Mouse (Mus musculus) forebrain, embryonic 13.5 days (tissue): ENCODE results near the gene Gm20812. TPM values are rescaled to one million over a fixed set of nuclear protein-coding genes. Genes with fewer than 3 reads are reported as not detected.
"Not testable (repeated sequence)": the region's sequence is repeated elsewhere in the genome, so short reads cannot be mapped to it uniquely, and the experiment has no call there.

ENCODE experiments used
- ATAC-seq: fragments of 200-750 bp; cut with Nextera tagmentation; 2 replicates; pipeline ENCODE4 v1.8.0; 2017
- H3K27ac ChIP-seq: fragments of 300-500 bp; sonication (generic); 2 replicates; pipeline ENCODE4 v1.5.1; 2015; ENCODE audit warnings: inconsistent platforms, mild to moderate bottlenecking, moderate library complexity
- H3K27me3 ChIP-seq: fragments of 300-500 bp; sonication (generic); 2 replicates; pipeline ENCODE4 v1.6.1; 2015; ENCODE audit warnings: mild to moderate bottlenecking, inconsistent platforms
- H3K36me3 ChIP-seq: fragments of 300-500 bp; sonication (generic); 2 replicates; pipeline ENCODE4 v1.6.1; 2015; ENCODE audit warnings: mild to moderate bottlenecking, inconsistent platforms; ENCODE audit not compliant: poor library complexity, severe bottlenecking
- H3K4me1 ChIP-seq: fragments of 300-500 bp; sonication (generic); 2 replicates; pipeline ENCODE4 v1.6.1; 2015; ENCODE audit warnings: inconsistent platforms
- H3K4me2 ChIP-seq: fragments of 300-500 bp; sonication (generic); 2 replicates; pipeline ENCODE4 v1.6.1; 2015; ENCODE audit warnings: inconsistent platforms, mild to moderate bottlenecking, moderate library complexity
- H3K4me3 ChIP-seq: fragments of 300-500 bp; sonication (generic); 2 replicates; pipeline ENCODE4 v1.5.1; 2015; ENCODE audit warnings: mild to moderate bottlenecking, inconsistent platforms
- H3K9ac ChIP-seq: fragments of 300-500 bp; sonication (generic); 2 replicates; pipeline ENCODE4 v1.6.1; 2015; ENCODE audit warnings: mild to moderate bottlenecking, inconsistent platforms
- H3K9me3 ChIP-seq: fragments of 300-500 bp; sonication (generic); replicated peaks from 2 replicates; pipeline ENCODE4 v1.6.1; 2016; ENCODE audit warnings: inconsistent platforms
- WGBS: fragments of 180-500 bp; shearing (Covaris S2); methylation state at CpG from one replicate; pipeline ENCODE4 v1.1.7; 2015; 5-methylcytosine and 5-hydroxymethylcytosine counted together
- polyA plus RNA-seq: library from polyadenylated mRNA; unstranded; fragments of >200 nt; fragmentation: Nextera tagmentation; extraction: Ambion mirVana; gene quantifications from 2 replicates; pipeline ENCODE4 v1.2.1, GENCODE M21; 2015

Gene Gm20812
- not detected in 2 replicates for polyA plus RNA-seq

DNA sequence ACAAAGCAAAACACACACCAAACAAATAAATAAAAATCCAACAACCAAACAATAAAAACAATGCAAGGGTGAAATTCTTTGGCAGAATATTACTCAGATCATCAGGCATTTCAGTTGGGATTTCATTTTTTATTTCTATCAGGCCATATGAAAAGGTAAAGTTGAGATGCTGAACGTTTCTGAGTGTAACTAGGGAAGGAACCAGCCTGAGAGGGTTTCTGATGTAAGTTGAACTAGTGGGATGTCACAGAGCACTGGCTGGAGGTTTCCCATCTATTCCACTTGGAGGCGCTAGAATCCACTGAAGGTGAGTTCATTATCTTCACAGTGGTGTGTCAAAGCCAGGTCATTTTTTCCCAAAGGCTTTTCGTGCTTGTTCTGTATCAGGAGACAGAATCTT lies at the start of gene Gm20812:
Gm20812 (plus strand) TSS at position 301 of the 400 bp plus-strand sequence.
- H3K9ac ChIP-seq, H3K4me1 ChIP-seq, H3K4me3 ChIP-seq, H3K36me3 ChIP-seq, H3K27me3 ChIP-seq, ATAC-seq, H3K4me2 ChIP-seq, H3K27ac ChIP-seq, H3K9me3 ChIP-seq: not testable (repeated sequence)
- no CpG with 5 or more reads among the region's 3 CpGs for WGBS

Other genes starting within 250 kb of the Gm20812 start
- not detected in 2 replicates for gene Gm29554, start 108.0 kb upstream of the Gm20812 start, polyA plus RNA-seq